Mouse (Mus musculus): ENCODE results near the gene D630039A03Rik.

The D630039A03Rik gene

GRCm38 (mm10) chr4:57916201-57916661 is at the start of gene D630039A03Rik:
D630039A03Rik (minus strand) TSS chr4:57916297.
- DNase-seq (ENCODE audit: low spot score): peak; percentile 62

- no peak for DNase-seq (ENCODE audit: low spot score)
These were observed 49.4 kb upstream of the D630039A03Rik start for GRCm38 (mm10) chr4:57965516-57965915.

- DNase-seq (ENCODE audit: low spot score): no peak
These were observed 48.0 kb upstream of the D630039A03Rik start for GRCm38 (mm10) chr4:57964143-57964542.

- DNase-seq (ENCODE audit: low spot score): no peak
These were observed 43.0 kb upstream of the D630039A03Rik start for GRCm38 (mm10) chr4:57959056-57959455.

GRCm38 (mm10) chr4:57958098-57958497 is 42.0 kb upstream of the D630039A03Rik start:
- no peak for DNase-seq (ENCODE audit: low spot score)

GRCm38 (mm10) chr4:57957200-57958085 is 41.3 kb upstream of the D630039A03Rik start:
- no peak for DNase-seq (ENCODE audit: low spot score)

GRCm38 (mm10) chr4:57956029-57956960 is 40.2 kb upstream of the D630039A03Rik start, which contains the start of gene Txn1:
Txn1 (minus strand) TSS chr4:57956411.
- peak; percentile 99 for DNase-seq (ENCODE audit: low spot score)

- peak; percentile 73 for DNase-seq (ENCODE audit: low spot score)
These were observed 39.5 kb upstream of the D630039A03Rik start for GRCm38 (mm10) chr4:57955544-57955958.

GRCm38 (mm10) chr4:57954991-57955390 is 38.9 kb upstream of the D630039A03Rik start:
- DNase-seq (ENCODE audit: low spot score): no peak

- DNase-seq (ENCODE audit: low spot score): no peak
These were observed 38.5 kb upstream of the D630039A03Rik start for GRCm38 (mm10) chr4:57954580-57954979.

- DNase-seq (ENCODE audit: low spot score): no peak
These were observed 37.7 kb upstream of the D630039A03Rik start for GRCm38 (mm10) chr4:57953796-57954195.

- DNase-seq (ENCODE audit: low spot score): no peak
These were observed 36.8 kb upstream of the D630039A03Rik start for GRCm38 (mm10) chr4:57952891-57953290.

GRCm38 (mm10) chr4:57952416-57952815 is 36.3 kb upstream of the D630039A03Rik start:
- no peak for DNase-seq (ENCODE audit: low spot score)

- DNase-seq (ENCODE audit: low spot score): no peak
These were observed 33.8 kb upstream of the D630039A03Rik start for GRCm38 (mm10) chr4:57949866-57950265.

GRCm38 (mm10) chr4:57947476-57947875 is 31.4 kb upstream of the D630039A03Rik start:
- DNase-seq (ENCODE audit: low spot score): no peak

GRCm38 (mm10) chr4:57947036-57947435 is 30.9 kb upstream of the D630039A03Rik start:
- DNase-seq (ENCODE audit: low spot score): no peak

- DNase-seq (ENCODE audit: low spot score): no peak
These were observed 26.8 kb upstream of the D630039A03Rik start for GRCm38 (mm10) chr4:57942892-57943291.

GRCm38 (mm10) chr4:57940631-57941030 is 24.5 kb upstream of the D630039A03Rik start:
- no peak for DNase-seq (ENCODE audit: low spot score)

- no peak for DNase-seq (ENCODE audit: low spot score)
These were observed 21.2 kb upstream of the D630039A03Rik start for GRCm38 (mm10) chr4:57937292-57937691.

GRCm38 (mm10) chr4:57934181-57934580 is 18.1 kb upstream of the D630039A03Rik start:
- DNase-seq (ENCODE audit: low spot score): no peak

- no peak for DNase-seq (ENCODE audit: low spot score)
These were observed 14.6 kb upstream of the D630039A03Rik start for GRCm38 (mm10) chr4:57930559-57931170.
